Mouse (Mus musculus): ENCODE results near the gene Ap2b1. TPM values are rescaled to one million over a fixed set of nuclear protein-coding genes. Genes with fewer than 3 reads are reported as not detected.
A peak's percentile ranks its signal among the peaks of the same experiment; 100 is the strongest.

The Ap2b1 gene
- polyA plus RNA-seq, 1 experiment from 2014 or later, result 121 TPM

DNA sequence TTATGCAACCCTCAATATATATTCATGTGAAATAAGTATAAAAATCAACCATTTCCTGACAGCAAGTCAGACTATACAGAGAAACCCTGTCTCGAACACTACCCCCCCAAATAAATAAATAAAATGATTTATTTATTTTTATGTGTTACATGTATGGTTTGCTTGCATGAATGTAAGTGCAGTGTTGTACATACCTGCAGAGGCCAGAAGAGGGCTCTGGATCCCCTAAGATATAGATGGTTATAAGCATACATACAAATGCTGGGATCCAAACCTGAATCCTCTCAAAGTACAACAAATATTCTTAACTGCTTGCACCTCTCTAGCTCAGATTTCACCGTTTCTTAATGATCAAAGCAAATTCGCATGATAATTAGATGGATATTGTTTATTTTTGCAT lies 58.6 kb downstream of the Ap2b1 start:
- H3K4me1 ChIP-seq (ENCODE audit: control insufficient read depth, insufficient read depth, low read length), result no peaks in the 10 kb centered on the region
- H3K27me3 ChIP-seq (ENCODE audit: control insufficient read depth, insufficient read depth, low read length), result no peaks in the 10 kb centered on the region
- no peak overlapping the region for H3K4me3 ChIP-seq (ENCODE audit: low read depth, low read length)
- H3K27ac ChIP-seq (ENCODE audit: low read depth, low read length), result no peak overlapping the region
- peak; percentile 75 for DNase-seq (ENCODE audit: low spot score, missing footprints)
- no peak for ATAC-seq (ENCODE audit: low FRiP score)
- H3K36me3 ChIP-seq (ENCODE audit: control insufficient read depth, insufficient read depth, low read length), result no peaks in the 10 kb centered on the region
- no peaks in the 10 kb centered on the region for H3K9me3 ChIP-seq (ENCODE audit: control insufficient read depth, low read length)
- 71% methylated on average over 3 of the region's 3 CpGs for WGBS
- no peak overlapping the region for H3K4me2 ChIP-seq
- H3K9ac ChIP-seq (ENCODE audit: low read length), result no peak overlapping the region

DNA sequence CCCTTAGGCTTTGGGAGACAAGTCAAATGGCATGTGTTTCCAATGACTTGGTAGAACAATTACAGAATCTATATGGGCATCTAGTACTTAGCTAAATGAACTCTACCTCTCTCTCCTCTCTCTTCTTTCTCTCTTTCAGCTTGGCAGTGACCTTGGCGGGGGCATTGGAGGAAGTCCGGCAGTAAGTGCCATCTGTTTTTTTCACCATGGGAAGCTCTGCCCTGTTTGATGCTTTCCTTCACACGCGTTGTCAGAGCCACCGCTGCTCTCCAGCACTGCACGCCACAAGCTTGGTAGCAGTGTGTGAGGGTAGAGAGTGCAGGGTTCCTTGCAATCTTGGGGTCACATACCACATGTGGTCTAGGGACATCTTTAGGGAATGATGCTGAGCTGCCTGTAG lies 65.8 kb downstream of the Ap2b1 start:
- no peaks in the 10 kb centered on the region for H3K9me3 ChIP-seq (ENCODE audit: control insufficient read depth, low read length)
- DNase-seq (ENCODE audit: low spot score, missing footprints), result no peak
- ATAC-seq (ENCODE audit: low FRiP score), result no peak
- H3K4me2 ChIP-seq, result no peak overlapping the region
- no peak overlapping the region for H3K4me3 ChIP-seq (ENCODE audit: low read depth, low read length)
- no peak overlapping the region for H3K9ac ChIP-seq (ENCODE audit: low read length)
- peaks cover 13% of the 10 kb centered on the region for H3K36me3 ChIP-seq (ENCODE audit: control insufficient read depth, insufficient read depth, low read length)
- WGBS, result 97% methylated on average over 6 of the region's 6 CpGs
- no peak overlapping the region for H3K27ac ChIP-seq (ENCODE audit: low read depth, low read length)
- no peaks in the 10 kb centered on the region for H3K27me3 ChIP-seq (ENCODE audit: control insufficient read depth, insufficient read depth, low read length)
- H3K4me1 ChIP-seq (ENCODE audit: control insufficient read depth, insufficient read depth, low read length), result no peaks in the 10 kb centered on the region

DNA sequence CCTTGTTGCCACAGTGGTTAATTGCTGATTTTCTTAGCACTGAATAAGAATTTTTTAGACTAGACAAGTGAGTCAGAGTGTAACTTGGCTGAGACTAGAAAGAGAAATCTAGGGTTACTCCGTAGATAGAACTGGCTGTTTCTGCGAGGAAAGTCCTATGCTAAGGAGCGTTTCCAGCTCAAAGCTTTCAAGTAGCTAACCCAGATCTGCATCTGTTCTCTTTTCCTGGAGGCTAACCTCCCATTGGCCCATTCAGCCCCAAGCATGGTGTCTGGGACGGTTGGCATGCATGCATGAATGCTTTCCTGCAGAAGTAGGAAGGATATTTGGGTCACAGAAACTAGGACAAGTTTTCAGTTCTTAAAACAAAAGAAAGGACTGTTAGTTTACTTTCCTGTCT lies 72.4 kb downstream of the Ap2b1 start:
- Histone ChIP-seq H3K4me1 (ENCODE audit: control insufficient read depth, insufficient read depth, low read length) (no peaks in the 10 kb centered on the region), H3K36me3 (ENCODE audit: control insufficient read depth, insufficient read depth, low read length) (peaks cover 14% of the 10 kb centered on the region), H3K4me2 (no peak overlapping the region), H3K4me3 (ENCODE audit: low read depth, low read length) (no peak overlapping the region), H3K27ac (ENCODE audit: low read depth, low read length) (no peak overlapping the region), H3K9me3 (ENCODE audit: control insufficient read depth, low read length) (no peaks in the 10 kb centered on the region), H3K9ac (ENCODE audit: low read length) (no peak overlapping the region), H3K27me3 (ENCODE audit: control insufficient read depth, insufficient read depth, low read length) (no peaks in the 10 kb centered on the region)
- ATAC-seq (ENCODE audit: low FRiP score) (no peak), DNase-seq (ENCODE audit: low spot score, missing footprints) (no peak)
- WGBS, result 85% methylated on average over 4 of the region's 4 CpGs

DNA sequence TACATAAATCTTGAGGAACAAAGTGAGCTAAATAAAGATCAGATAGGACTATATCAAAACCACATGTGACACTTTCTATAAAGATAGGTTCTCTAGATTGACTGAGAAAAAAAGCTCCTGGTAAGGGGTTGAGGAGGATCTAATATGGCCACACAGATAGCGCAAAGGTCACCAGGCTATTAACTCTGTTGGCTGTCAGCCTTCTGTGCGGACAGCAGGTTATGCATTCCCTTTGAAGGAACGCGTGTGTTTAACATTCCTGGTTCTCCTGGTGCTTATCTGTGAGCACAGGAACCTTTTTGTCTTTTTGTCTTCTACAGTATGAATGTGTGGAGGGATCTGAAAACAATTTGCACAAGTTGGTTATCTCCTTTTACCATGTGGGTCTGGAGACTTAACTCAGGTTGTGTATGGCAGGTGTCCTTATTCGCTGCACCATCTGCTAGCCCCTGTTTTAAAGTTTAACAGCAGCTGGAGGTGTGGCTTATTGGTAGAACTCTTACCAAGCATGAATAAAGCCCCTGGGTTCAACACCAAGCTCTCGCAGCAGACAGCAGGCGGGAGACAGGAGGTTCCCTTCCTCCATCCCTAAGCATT lies 81.0 kb downstream of the Ap2b1 start:
- Histone ChIP-seq H3K36me3 (ENCODE audit: control insufficient read depth, insufficient read depth, low read length) (no peaks in the 10 kb centered on the region), H3K9ac (ENCODE audit: low read length) (no peak overlapping the region), H3K4me1 (ENCODE audit: control insufficient read depth, insufficient read depth, low read length) (no peaks in the 10 kb centered on the region), H3K27me3 (ENCODE audit: control insufficient read depth, insufficient read depth, low read length) (no peaks in the 10 kb centered on the region), H3K27ac (ENCODE audit: low read depth, low read length) (no peak overlapping the region), H3K4me2 (no peak overlapping the region), H3K4me3 (ENCODE audit: low read depth, low read length) (no peak overlapping the region), H3K9me3 (ENCODE audit: control insufficient read depth, low read length) (no peaks in the 10 kb centered on the region)
- DNase-seq (ENCODE audit: low spot score, missing footprints) (no peak), ATAC-seq (ENCODE audit: low FRiP score) (no peak)
- 89% methylated on average over 7 of the region's 7 CpGs for WGBS

DNA sequence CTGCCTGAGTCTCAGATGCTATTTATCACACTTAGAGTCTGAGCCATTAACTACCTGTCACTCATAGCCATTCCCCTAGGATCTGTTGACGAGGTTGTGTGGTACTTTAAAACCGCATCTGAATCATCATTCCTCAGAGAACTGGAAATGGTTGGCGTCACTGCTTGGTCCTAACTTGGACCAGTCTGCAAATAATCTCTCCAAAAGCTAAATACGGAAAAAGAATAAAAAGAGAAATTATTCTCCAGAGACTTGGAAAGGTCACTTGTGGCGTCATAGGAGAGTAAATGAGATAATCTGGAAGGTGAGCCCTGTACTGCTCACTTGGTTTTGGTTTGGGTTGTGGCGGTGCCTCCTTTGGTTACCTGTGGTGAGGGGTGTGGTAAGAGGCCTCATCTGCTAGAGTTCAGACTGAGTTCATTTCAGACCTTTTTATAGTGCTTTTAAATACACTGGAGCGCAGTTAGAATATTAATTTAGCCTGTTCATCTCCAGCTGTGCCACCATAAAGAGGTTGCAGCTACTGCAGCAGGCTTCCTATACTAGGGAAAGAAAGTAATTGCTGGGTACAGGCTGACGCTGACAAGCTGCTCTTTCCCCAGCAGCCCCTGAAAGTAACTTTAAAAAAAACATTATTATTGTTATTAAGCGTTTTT lies 84.2 kb downstream of the Ap2b1 start:
- no peak overlapping the region for H3K4me3 ChIP-seq (ENCODE audit: low read depth, low read length)
- H3K4me2 ChIP-seq, result no peak overlapping the region
- no peaks in the 10 kb centered on the region for H3K36me3 ChIP-seq (ENCODE audit: control insufficient read depth, insufficient read depth, low read length)
- H3K4me1 ChIP-seq (ENCODE audit: control insufficient read depth, insufficient read depth, low read length), result no peaks in the 10 kb centered on the region
- DNase-seq (ENCODE audit: low spot score, missing footprints) (no peak), ATAC-seq (ENCODE audit: low FRiP score) (no peak)
- H3K27ac ChIP-seq (ENCODE audit: low read depth, low read length), result no peak overlapping the region
- H3K9me3 ChIP-seq (ENCODE audit: control insufficient read depth, low read length), result no peaks in the 10 kb centered on the region
- H3K9ac ChIP-seq (ENCODE audit: low read length), result no peak overlapping the region
- 83% methylated on average over 9 of the region's 9 CpGs for WGBS
- no peaks in the 10 kb centered on the region for H3K27me3 ChIP-seq (ENCODE audit: control insufficient read depth, insufficient read depth, low read length)

DNA sequence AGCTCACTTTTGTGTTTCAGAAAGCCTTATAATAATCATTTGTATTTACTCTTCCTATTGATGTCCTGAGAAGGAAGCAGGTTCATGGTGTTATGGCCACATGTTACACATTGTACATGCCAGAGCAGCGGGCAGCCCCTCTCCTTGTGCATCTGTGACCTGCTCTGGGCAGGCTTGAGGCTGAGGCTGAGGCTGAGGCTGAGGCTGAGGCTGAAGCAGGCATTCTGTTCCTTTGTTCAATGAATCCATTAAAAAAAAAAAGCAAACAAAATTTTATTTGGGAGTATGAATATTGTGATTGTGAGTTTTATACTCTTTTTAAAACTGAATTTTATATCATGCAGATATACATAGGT lies 84.7 kb downstream of the Ap2b1 start:
- Histone ChIP-seq H3K36me3 (ENCODE audit: control insufficient read depth, insufficient read depth, low read length) (no peaks in the 10 kb centered on the region), H3K9me3 (ENCODE audit: control insufficient read depth, low read length) (no peaks in the 10 kb centered on the region), H3K27ac (ENCODE audit: low read depth, low read length) (no peak overlapping the region), H3K9ac (ENCODE audit: low read length) (no peak overlapping the region), H3K27me3 (ENCODE audit: control insufficient read depth, insufficient read depth, low read length) (no peaks in the 10 kb centered on the region), H3K4me2 (no peak overlapping the region), H3K4me3 (ENCODE audit: low read depth, low read length) (no peak overlapping the region), H3K4me1 (ENCODE audit: control insufficient read depth, insufficient read depth, low read length) (no peaks in the 10 kb centered on the region)
- 88% methylated on average over 1 of the region's 1 CpGs for WGBS
- ATAC-seq (ENCODE audit: low FRiP score) (no peak), DNase-seq (ENCODE audit: low spot score, missing footprints) (no peak)

DNA sequence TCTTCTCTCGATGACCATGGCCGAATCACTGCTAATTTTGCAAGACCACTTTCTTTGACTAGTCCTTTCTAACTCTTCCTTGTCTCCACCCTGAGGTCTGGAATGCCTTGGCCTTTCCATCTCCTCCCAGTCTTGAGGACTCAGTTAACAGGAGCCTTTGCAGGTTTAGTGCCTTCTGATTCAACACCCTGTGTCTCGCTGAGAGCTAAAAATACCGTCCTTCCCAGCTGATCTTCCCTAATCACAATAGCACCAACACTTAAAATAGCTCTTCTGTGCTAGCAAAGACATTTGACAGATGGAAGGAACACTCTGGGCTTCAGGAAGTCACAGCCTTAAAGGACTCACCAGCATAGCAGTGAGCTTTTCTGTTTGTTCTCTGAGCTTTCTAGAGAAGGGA lies 94.2 kb downstream of the Ap2b1 start:
- Histone ChIP-seq H3K27me3 (ENCODE audit: control insufficient read depth, insufficient read depth, low read length) (no peaks in the 10 kb centered on the region), H3K27ac (ENCODE audit: low read depth, low read length) (no peak overlapping the region), H3K4me1 (ENCODE audit: control insufficient read depth, insufficient read depth, low read length) (peaks cover 11% of the 10 kb centered on the region), H3K9me3 (ENCODE audit: control insufficient read depth, low read length) (no peaks in the 10 kb centered on the region), H3K36me3 (ENCODE audit: control insufficient read depth, insufficient read depth, low read length) (peaks cover 7% of the 10 kb centered on the region), H3K4me2 (no peak overlapping the region), H3K9ac (ENCODE audit: low read length) (no peak overlapping the region), H3K4me3 (ENCODE audit: low read depth, low read length) (no peak overlapping the region)
- 90% methylated on average over 4 of the region's 4 CpGs for WGBS
- DNase-seq (ENCODE audit: low spot score, missing footprints) (no peak), ATAC-seq (ENCODE audit: low FRiP score) (no peak)

DNA sequence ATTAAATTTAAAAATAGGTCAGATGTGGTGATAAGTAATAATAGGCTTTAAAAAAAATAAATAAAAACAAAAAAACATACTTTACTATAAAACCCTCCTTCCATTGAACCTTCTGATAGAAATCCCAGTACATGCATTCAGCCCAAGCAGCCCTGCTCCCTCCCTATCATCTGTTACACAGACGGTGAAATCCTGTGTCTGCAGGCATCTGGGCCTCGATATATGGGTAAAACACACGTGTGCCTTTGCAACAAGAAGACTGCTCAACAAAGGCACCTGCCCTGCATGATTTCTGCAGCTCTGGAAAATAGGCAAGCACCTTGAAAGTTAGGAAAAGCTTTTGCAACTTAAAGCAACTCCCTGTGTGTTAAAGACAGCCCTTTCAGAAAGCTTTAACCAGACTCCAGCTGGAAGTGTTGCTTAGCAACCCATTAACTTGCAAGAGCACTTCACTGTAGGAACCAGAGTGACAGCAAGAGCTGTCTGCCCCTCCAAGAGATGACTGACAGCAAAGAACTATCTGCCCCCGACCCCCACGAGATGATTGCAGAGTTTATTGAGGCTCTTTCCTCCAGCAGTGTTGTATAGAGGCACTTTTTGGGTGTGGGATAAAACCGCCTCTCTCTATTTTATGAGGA lies 96.1 kb downstream of the Ap2b1 start:
- 28% methylated on average over 6 of the region's 6 CpGs for WGBS
- no peak for ATAC-seq (ENCODE audit: low FRiP score)
- H3K4me2 ChIP-seq, result no peak overlapping the region
- H3K4me3 ChIP-seq (ENCODE audit: low read depth, low read length), result no peak overlapping the region
- no peak overlapping the region for H3K9ac ChIP-seq (ENCODE audit: low read length)
- no peak for DNase-seq (ENCODE audit: low spot score, missing footprints)
- no peaks in the 10 kb centered on the region for H3K27me3 ChIP-seq (ENCODE audit: control insufficient read depth, insufficient read depth, low read length)
- H3K36me3 ChIP-seq (ENCODE audit: control insufficient read depth, insufficient read depth, low read length), result peaks cover 10% of the 10 kb centered on the region
- H3K27ac ChIP-seq (ENCODE audit: low read depth, low read length), result no peak overlapping the region
- H3K4me1 ChIP-seq (ENCODE audit: control insufficient read depth, insufficient read depth, low read length), result peaks cover 11% of the 10 kb centered on the region
- no peaks in the 10 kb centered on the region for H3K9me3 ChIP-seq (ENCODE audit: control insufficient read depth, low read length)

DNA sequence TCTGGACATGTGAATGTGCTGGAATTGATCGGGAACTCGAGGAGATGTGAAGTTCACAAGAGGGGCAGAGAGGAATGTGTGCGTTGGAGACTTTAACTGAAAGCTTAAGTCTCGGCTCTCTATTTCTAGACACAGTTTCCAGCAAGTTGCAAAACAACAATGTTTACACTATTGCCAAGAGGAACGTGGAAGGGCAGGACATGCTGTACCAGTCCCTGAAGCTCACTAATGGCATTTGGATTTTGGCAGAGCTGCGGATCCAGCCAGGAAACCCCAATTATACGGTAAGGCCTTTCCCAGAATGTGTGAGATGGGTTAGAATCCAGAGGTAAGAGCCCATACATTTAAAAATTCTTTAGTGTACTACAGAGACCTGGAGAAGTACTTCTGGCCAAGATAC lies 98.8 kb downstream of the Ap2b1 start:
- DNase-seq (ENCODE audit: low spot score, missing footprints) (no peak), ATAC-seq (ENCODE audit: low FRiP score) (no peak)
- Histone ChIP-seq H3K9ac (ENCODE audit: low read length) (no peak overlapping the region), H3K27ac (ENCODE audit: low read depth, low read length) (no peak overlapping the region), H3K9me3 (ENCODE audit: control insufficient read depth, low read length) (no peaks in the 10 kb centered on the region), H3K4me2 (no peak overlapping the region), H3K27me3 (ENCODE audit: control insufficient read depth, insufficient read depth, low read length) (no peaks in the 10 kb centered on the region), H3K4me3 (ENCODE audit: low read depth, low read length) (no peak overlapping the region), H3K4me1 (ENCODE audit: control insufficient read depth, insufficient read depth, low read length) (peaks cover 11% of the 10 kb centered on the region), H3K36me3 (ENCODE audit: control insufficient read depth, insufficient read depth, low read length) (peaks cover 12% of the 10 kb centered on the region)
- 89% methylated on average over 7 of the region's 7 CpGs for WGBS
